Mouse (Mus musculus) adrenal gland, postnatal 14 days (tissue): ENCODE measurements around the gene Klrg2. TPM values are rescaled to one million over a fixed set of nuclear protein-coding genes. Genes with fewer than 3 reads are reported as not detected.

Experiments used
- DNase-seq: peaks from one replicate; pipeline ENCODE4 v3.0.0; 2021; ENCODE audit warnings: mixed read lengths
- total RNA-seq: library from RNA; stranded (reverse); gene quantifications from 2 replicates; pipeline ENCODE4 v1.2.3, GENCODE M21; 2021

The Klrg2 gene
- total RNA-seq, 1 experiment from 2014 or later: 0.78 TPM

GRCm38 (mm10) chr6:38627486-38627885 lies 9.6 kb downstream of the Klrg2 start:
- no peak for DNase-seq

DNA sequence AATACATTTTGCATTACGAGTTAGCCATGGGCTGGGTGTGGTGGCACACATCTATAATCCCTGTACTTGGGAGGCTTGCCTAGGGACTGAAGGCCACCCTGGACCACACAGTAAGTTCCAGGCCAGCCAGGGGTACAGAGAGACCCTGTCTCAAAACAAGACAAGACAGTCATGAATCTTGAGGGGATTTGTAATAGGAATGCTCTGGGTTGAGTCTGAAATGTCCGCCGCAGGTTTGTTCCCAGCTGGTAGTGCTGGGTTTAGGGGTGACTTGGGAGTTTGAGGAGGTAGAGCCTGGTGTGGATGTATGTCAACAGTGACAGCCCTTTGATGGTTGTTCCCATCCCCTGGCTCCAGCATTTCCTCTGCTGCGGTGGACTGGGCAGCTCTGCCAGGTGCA lies 10.0 kb downstream of the Klrg2 start:
- no peak for DNase-seq

DNA sequence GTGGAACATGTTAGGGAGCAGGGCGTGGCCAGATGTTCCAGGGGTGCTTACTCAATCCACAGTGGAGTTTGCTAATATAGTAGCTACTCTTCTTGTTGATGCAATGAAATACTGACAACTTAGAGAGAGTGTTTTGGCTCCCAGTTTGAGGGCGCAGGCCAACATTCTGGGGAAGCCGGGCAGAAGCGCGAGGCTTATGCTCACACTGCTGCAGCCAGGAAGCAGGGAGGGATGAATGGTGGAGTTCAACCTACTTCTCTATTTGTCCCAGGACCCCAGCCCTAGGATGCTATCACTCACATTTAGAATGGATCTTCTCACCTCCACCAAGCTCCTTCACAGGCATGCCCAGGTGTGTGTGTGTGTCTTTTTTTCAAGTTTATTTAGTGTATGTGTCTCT lies 11.0 kb downstream of the Klrg2 start:
- DNase-seq: peak; percentile 16

DNA sequence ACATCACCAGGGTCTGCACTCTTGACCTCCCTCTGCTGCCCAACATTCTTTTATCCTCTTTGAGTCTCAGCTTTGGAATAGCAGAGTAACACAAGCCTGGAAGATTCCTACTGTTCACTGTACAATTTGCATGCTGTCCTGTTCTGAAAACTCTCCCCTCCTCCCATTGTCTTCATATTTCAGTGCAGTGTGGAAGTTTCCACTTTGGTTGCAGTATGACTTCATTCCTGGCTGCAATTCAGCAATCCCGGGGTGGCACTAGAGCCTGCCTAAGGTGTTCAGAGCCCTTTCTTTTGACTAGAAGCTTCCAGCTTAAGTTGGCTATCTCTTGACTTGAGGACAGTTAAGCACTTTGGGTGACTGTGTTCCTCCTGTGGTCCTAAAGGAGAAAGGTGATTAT lies 12.6 kb downstream of the Klrg2 start:
- DNase-seq: peak; percentile 52

DNA sequence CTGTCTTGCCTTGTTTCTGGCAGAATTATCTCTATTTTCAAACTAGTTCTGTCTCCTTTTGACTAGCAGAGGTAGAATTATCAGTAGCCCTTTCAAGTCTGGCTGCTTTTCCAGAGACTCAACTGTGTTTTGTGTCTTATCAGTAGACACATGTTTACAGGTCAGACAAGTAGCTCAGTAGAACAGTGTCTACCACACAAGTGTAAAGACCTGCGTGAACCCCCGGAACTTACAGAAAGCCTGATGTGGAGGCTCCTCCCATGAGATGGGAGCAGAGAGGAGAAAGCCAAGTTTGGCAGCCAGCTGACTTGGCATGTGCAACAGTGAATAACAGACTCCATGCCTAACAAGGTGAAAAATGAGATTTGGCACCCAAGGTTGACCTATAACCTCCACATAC lies 13.6 kb downstream of the Klrg2 start:
- DNase-seq: no peak

DNA sequence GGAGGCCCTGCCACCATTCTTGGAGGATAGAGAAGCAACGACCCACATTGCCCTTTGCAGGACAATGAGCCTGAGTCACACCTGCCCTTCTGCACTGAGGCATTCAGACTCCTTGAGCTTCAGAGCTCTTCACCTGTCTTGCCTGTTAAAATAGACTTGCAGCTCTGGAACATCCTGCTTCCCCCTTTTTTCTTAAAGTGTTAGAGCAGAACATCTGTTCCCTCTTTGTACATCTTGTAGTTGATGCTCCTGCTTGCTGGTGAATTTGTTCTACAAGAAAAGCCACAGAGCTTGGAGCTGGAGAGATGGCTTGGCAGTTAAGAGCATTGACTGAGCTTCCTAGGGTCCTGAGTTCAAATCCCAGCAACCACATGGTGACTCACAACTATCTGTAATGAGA lies 14.6 kb downstream of the Klrg2 start:
- DNase-seq: no peak

DNA sequence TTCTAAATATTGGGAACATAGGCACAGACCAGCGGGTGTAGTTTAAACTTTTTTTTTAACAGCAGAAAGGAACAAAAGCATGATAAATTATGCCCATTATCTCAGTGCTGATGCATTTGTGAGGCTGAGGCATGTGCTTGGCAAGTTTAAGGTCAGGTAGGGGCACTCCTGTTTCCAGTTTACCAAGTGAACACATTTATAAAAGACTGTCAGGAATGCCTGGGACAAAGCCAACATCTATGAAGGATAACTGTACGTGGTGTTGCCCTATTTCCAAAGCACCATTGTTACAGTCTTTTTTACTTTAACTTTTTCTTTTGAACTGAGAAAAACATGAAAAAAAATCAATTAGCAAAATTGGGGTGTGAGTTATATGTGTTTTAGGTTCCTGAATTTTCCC lies 27.1 kb downstream of the Klrg2 start:
- peak; percentile 18 for DNase-seq

- no peak for DNase-seq
Measured at GRCm38 (mm10) chr6:38597481-38597880, 39.6 kb downstream of the Klrg2 start.

- DNase-seq: no peak
Measured at GRCm38 (mm10) chr6:38581711-38582110, 55.3 kb downstream of the Klrg2 start.

GRCm38 (mm10) chr6:38580112-38580857 lies 56.8 kb downstream of the Klrg2 start:
- no peak for DNase-seq

GRCm38 (mm10) chr6:38576096-38576495 lies 60.9 kb downstream of the Klrg2 start:
- no peak for DNase-seq

Other genes starting within 250 kb of the Klrg2 start
- gene Ubn2, start 203.3 kb downstream of the Klrg2 start, total RNA-seq: 27.6 and 29.0 TPM in 2 replicates
- 174 and 186 TPM in 2 replicates for gene Fmc1, start 103.7 kb downstream of the Klrg2 start, total RNA-seq
- 154 and 173 TPM in 2 replicates for gene Luc7l2, start 85.9 kb downstream of the Klrg2 start, total RNA-seq
- 3.7 TPM in 2 replicates for gene Clec2l, start 25.8 kb upstream of the Klrg2 start, total RNA-seq
- gene Tbxas1, start 238.2 kb upstream of the Klrg2 start, total RNA-seq: 2.3 and 3.0 TPM in 2 replicates
- gene Hipk2, start 238.9 kb upstream of the Klrg2 start, total RNA-seq: 92.5 and 104 TPM in 2 replicates